Mouse (Mus musculus): Measurements from ENCODE around the gene Zcchc4. TPM values are rescaled to one million over a fixed set of nuclear protein-coding genes. Genes with fewer than 3 reads are reported as not detected.
A peak's percentile ranks its signal among the peaks of the same experiment; 100 is the strongest.

Zcchc4 gene
- polyA plus RNA-seq, 1 experiment from 2014 or later: 10.2 TPM

- Histone ChIP-seq H3K4me1 (ENCODE audit: control insufficient read depth in 2 of 2, insufficient read depth in 2 of 2, low read length in 2 of 2) (no peaks in the 10 kb centered on the region), H3K27ac (replicated peaks in 1 of 2; ENCODE audit: control insufficient read depth in 1 of 2, insufficient read depth in 1 of 2, low read depth in 2 of 2, low read length in 2 of 2) (no peak overlapping the region), H3K9ac (ENCODE audit: low read length) (no peak overlapping the region), H3K9me3 (ENCODE audit: control insufficient read depth, low read length) (no peaks in the 10 kb centered on the region), H3K4me2 (ENCODE audit: low read length) (no peak overlapping the region), H3K27me3 (ENCODE audit: control insufficient read depth, insufficient read depth, low read length) (no peaks in the 10 kb centered on the region), H3K4me3 (ENCODE audit: control insufficient read depth in 1 of 2, insufficient read depth in 1 of 2, low read depth in 1 of 2, low read length in 2 of 2) (no peak overlapping the region), H3K36me3 (ENCODE audit: control insufficient read depth, insufficient read depth, low read length) (peaks cover 64% of the 10 kb centered on the region)
- no peak for ATAC-seq (ENCODE audit: insufficient number of reproducible peaks, insufficient read depth, low FRiP score, low read depth)
- WGBS: 91% methylated on average over 7 of the region's 7 CpGs
Measured at GRCm38 (mm10) chr5:52818676-52819075, 43.5 kb downstream of the Zcchc4 start.

DNA sequence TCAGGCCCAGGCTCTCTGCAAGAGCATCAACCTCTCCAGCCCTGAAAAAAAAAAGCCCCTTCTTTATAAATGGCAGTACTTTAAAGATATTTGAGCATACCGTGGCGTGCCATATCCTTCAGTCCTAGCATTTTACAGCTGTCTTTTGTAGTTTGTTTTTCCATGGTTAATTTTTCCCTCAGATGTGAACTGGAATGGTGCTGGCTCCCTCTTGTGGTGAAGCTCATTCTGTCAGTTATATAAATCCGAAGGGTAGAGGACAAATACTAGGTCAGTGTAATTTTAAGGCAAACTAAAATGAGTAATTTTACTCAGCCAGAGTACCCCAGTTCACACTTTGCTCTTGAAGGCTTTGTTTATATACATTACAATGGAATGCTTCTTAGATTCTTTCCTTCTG is 46.5 kb downstream of the Zcchc4 start:
- H3K9ac ChIP-seq (ENCODE audit: low read length): no peak overlapping the region
- no peak overlapping the region for H3K4me2 ChIP-seq (ENCODE audit: low read length)
- H3K27ac ChIP-seq (replicated peaks in 1 of 2; ENCODE audit: control insufficient read depth in 1 of 2, insufficient read depth in 1 of 2, low read depth in 2 of 2, low read length in 2 of 2): no peak overlapping the region
- H3K4me1 ChIP-seq (ENCODE audit: control insufficient read depth in 2 of 2, insufficient read depth in 2 of 2, low read length in 2 of 2): no peaks in the 10 kb centered on the region
- H3K4me3 ChIP-seq (ENCODE audit: control insufficient read depth in 1 of 2, insufficient read depth in 1 of 2, low read depth in 1 of 2, low read length in 2 of 2): no peak overlapping the region
- H3K9me3 ChIP-seq (ENCODE audit: control insufficient read depth, low read length): no peaks in the 10 kb centered on the region
- H3K27me3 ChIP-seq (ENCODE audit: control insufficient read depth, insufficient read depth, low read length): no peaks in the 10 kb centered on the region
- H3K36me3 ChIP-seq (ENCODE audit: control insufficient read depth, insufficient read depth, low read length): peaks cover 49% of the 10 kb centered on the region
- WGBS: 53% methylated on average over 3 of the region's 3 CpGs
- ATAC-seq (ENCODE audit: insufficient number of reproducible peaks, insufficient read depth, low FRiP score, low read depth): no peak

DNA sequence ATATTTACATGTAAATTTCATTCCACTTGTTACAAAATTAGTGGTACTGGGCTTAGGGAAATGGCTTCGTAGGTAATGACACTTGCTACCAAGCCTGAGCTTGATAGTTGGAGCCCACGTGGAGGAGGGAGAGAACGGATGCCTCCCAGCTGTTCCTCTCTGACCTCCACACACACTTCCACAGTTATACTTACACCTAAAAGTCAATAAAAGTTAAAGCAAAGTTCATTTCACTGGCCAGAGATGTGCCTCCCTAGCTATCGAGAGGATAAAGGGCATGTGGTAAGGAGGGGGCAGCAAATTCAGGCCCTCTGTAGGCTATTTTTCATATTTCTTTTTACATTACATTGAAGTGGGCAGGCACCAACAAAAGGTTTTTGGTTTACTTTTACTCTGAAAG is 52.7 kb downstream of the Zcchc4 start:
- no peaks in the 10 kb centered on the region for H3K27me3 ChIP-seq (ENCODE audit: control insufficient read depth, insufficient read depth, low read length)
- ATAC-seq (ENCODE audit: insufficient number of reproducible peaks, insufficient read depth, low FRiP score, low read depth): no peak
- H3K4me2 ChIP-seq (ENCODE audit: low read length): no peak overlapping the region
- no peak overlapping the region for H3K9ac ChIP-seq (ENCODE audit: low read length)
- 95% methylated on average over 4 of the region's 4 CpGs for WGBS
- peaks cover 0 to 2% of the 10 kb centered on the region in 2 experiments; a peak in 2 of 4 replicates for H3K4me1 ChIP-seq (ENCODE audit: control insufficient read depth in 2 of 2, insufficient read depth in 2 of 2, low read length in 2 of 2)
- no peak overlapping the region for H3K4me3 ChIP-seq (ENCODE audit: control insufficient read depth in 1 of 2, insufficient read depth in 1 of 2, low read depth in 1 of 2, low read length in 2 of 2)
- no peak overlapping the region for H3K27ac ChIP-seq (replicated peaks in 1 of 2; ENCODE audit: control insufficient read depth in 1 of 2, insufficient read depth in 1 of 2, low read depth in 2 of 2, low read length in 2 of 2)
- peaks cover 21% of the 10 kb centered on the region for H3K36me3 ChIP-seq (ENCODE audit: control insufficient read depth, insufficient read depth, low read length)
- no peaks in the 10 kb centered on the region for H3K9me3 ChIP-seq (ENCODE audit: control insufficient read depth, low read length)

DNA sequence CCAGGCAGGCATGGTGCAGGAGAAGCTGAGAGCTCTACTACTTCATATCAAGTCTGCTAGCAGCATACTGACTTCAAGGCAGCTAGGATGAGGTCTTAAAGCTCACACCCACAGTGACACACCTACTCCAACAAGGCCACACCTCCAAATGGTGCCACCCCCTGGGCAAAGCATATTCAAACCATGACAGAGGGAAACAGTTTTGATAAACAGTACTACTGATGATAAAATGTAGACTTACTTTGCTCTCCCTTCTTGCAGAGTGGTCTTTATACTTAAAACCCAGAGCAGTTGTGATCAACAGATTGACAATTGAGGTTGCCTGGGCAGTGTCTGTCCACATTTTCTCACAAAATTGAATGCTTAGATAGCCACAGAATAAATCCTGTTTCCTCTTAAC is 57.8 kb downstream of the Zcchc4 start:
- peaks cover 3 to 9% of the 10 kb centered on the region in 2 experiments for H3K4me1 ChIP-seq (ENCODE audit: control insufficient read depth in 2 of 2, insufficient read depth in 2 of 2, low read length in 2 of 2)
- peak overlapping the region; percentile 68; the same call in 1 of the 2 replicates for H3K9ac ChIP-seq (ENCODE audit: low read length)
- peak overlapping the region in 1 of 2 experiments; percentile 88; a peak in 2 of 4 replicates for H3K4me3 ChIP-seq (ENCODE audit: control insufficient read depth in 1 of 2, insufficient read depth in 1 of 2, low read depth in 1 of 2, low read length in 2 of 2)
- peak overlapping the region; percentile 85 for H3K4me2 ChIP-seq (ENCODE audit: low read length)
- H3K36me3 ChIP-seq (ENCODE audit: control insufficient read depth, insufficient read depth, low read length): peaks cover 17% of the 10 kb centered on the region
- ATAC-seq (ENCODE audit: insufficient number of reproducible peaks, insufficient read depth, low FRiP score, low read depth): no peak
- no peaks in the 10 kb centered on the region for H3K9me3 ChIP-seq (ENCODE audit: control insufficient read depth, low read length)
- no peaks in the 10 kb centered on the region for H3K27me3 ChIP-seq (ENCODE audit: control insufficient read depth, insufficient read depth, low read length)
- peak overlapping the region; percentile 12 to 82 for H3K27ac ChIP-seq (replicated peaks in 1 of 2; ENCODE audit: control insufficient read depth in 1 of 2, insufficient read depth in 1 of 2, low read depth in 2 of 2, low read length in 2 of 2)

DNA sequence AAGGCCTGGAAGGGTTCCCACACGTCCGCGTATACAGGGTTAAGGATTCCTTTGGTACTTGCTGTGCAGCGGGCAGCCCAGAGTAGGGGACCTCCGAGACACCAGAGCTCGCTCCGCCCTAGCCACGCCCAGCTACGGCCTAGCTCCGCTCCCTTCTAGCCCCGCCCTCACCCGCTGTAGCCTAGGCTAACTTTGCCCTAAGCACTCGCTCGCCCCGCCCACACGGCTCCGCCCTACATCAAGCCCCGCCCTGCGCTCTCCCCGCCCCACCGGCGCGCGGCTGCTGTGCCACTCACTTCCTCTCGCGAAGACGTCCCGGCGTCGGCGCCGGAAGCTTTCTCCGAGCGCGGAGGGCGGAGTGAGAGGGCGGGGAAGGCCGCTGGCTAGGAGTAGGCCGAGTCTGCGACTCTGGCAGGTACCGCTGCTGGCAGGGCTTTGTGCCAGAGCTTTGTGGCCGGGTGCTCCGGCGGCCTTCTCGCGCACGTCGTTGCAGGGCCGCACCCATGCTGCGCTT is 58.6 kb downstream of the Zcchc4 start, which contains the start of gene Anapc4:
Anapc4 (plus strand) TSS at position 252 of the 514 bp plus-strand sequence.
- Histone ChIP-seq H3K9ac (ENCODE audit: low read length) (peak within 1 kb of the TSS; percentile 96), H3K9me3 (ENCODE audit: control insufficient read depth, low read length) (no peaks in the 10 kb centered on the region), H3K27me3 (ENCODE audit: control insufficient read depth, insufficient read depth, low read length) (no peaks in the 10 kb centered on the region), H3K4me3 (ENCODE audit: control insufficient read depth in 1 of 2, insufficient read depth in 1 of 2, low read depth in 1 of 2, low read length in 2 of 2) (peak within 1 kb of the TSS; percentile 88 to 95), H3K27ac (replicated peaks in 1 of 2; ENCODE audit: control insufficient read depth in 1 of 2, insufficient read depth in 1 of 2, low read depth in 2 of 2, low read length in 2 of 2) (peak within 1 kb of the TSS; percentile 91 to 93), H3K36me3 (ENCODE audit: control insufficient read depth, insufficient read depth, low read length) (peaks cover 25% of the 10 kb centered on the region), H3K4me2 (ENCODE audit: low read length) (peak within 1 kb of the TSS; percentile 85), H3K4me1 (ENCODE audit: control insufficient read depth in 2 of 2, insufficient read depth in 2 of 2, low read length in 2 of 2) (peaks cover 3 to 9% of the 10 kb centered on the region in 2 experiments)
- under 1% methylated on average over 50 of the region's 50 CpGs for WGBS
- peak; percentile 100 for ATAC-seq (ENCODE audit: insufficient number of reproducible peaks, insufficient read depth, low FRiP score, low read depth)

- Histone ChIP-seq H3K27ac (replicated peaks in 1 of 2; ENCODE audit: control insufficient read depth in 1 of 2, insufficient read depth in 1 of 2, low read depth in 2 of 2, low read length in 2 of 2) (peak overlapping the region; percentile 91 to 93), H3K27me3 (ENCODE audit: control insufficient read depth, insufficient read depth, low read length) (no peaks in the 10 kb centered on the region), H3K36me3 (ENCODE audit: control insufficient read depth, insufficient read depth, low read length) (peaks cover 31% of the 10 kb centered on the region), H3K4me1 (ENCODE audit: control insufficient read depth in 2 of 2, insufficient read depth in 2 of 2, low read length in 2 of 2) (peaks cover 3 to 9% of the 10 kb centered on the region in 2 experiments), H3K4me3 (ENCODE audit: control insufficient read depth in 1 of 2, insufficient read depth in 1 of 2, low read depth in 1 of 2, low read length in 2 of 2) (peak overlapping the region; percentile 88 to 95), H3K9me3 (ENCODE audit: control insufficient read depth, low read length) (no peaks in the 10 kb centered on the region), H3K4me2 (ENCODE audit: low read length) (peak overlapping the region; percentile 85), H3K9ac (ENCODE audit: low read length) (peak overlapping the region; percentile 96)
- ATAC-seq (ENCODE audit: insufficient number of reproducible peaks, insufficient read depth, low FRiP score, low read depth): no peak
- 11% methylated on average over 8 of the region's 8 CpGs for WGBS
Measured at GRCm38 (mm10) chr5:52834386-52834785, 59.2 kb downstream of the Zcchc4 start.

DNA sequence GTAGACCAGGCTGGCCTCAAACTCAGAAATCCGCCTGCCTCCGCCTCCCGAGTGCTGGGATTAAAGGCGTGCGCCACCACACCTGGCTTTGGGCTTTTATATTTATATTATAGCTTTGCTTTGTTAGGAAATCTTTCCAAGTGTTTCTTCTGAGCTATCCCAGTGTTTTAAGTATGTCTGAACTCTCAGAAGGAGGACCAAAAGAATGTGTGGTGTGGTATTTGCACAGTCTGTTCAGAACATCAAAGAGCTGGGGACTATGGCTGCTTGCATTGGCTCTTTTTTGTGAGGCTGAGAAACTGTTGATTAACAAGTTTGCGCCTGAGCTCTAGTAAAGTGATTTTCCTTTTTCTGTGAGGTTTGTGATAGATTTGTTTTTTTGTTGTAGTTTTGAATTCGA is 69.1 kb downstream of the Zcchc4 start:
- Histone ChIP-seq H3K4me3 (ENCODE audit: control insufficient read depth in 1 of 2, insufficient read depth in 1 of 2, low read depth in 1 of 2, low read length in 2 of 2) (no peak overlapping the region), H3K9me3 (ENCODE audit: control insufficient read depth, low read length) (no peaks in the 10 kb centered on the region), H3K36me3 (ENCODE audit: control insufficient read depth, insufficient read depth, low read length) (peaks cover 96% of the 10 kb centered on the region), H3K4me2 (ENCODE audit: low read length) (no peak overlapping the region), H3K9ac (ENCODE audit: low read length) (no peak overlapping the region), H3K27ac (replicated peaks in 1 of 2; ENCODE audit: control insufficient read depth in 1 of 2, insufficient read depth in 1 of 2, low read depth in 2 of 2, low read length in 2 of 2) (no peak overlapping the region), H3K4me1 (ENCODE audit: control insufficient read depth in 2 of 2, insufficient read depth in 2 of 2, low read length in 2 of 2) (no peaks in the 10 kb centered on the region), H3K27me3 (ENCODE audit: control insufficient read depth, insufficient read depth, low read length) (no peaks in the 10 kb centered on the region)
- no peak for ATAC-seq (ENCODE audit: insufficient number of reproducible peaks, insufficient read depth, low FRiP score, low read depth)
- WGBS: 97% methylated on average over 7 of the region's 7 CpGs

- WGBS: 90% methylated on average over 5 of the region's 5 CpGs
Measured at GRCm38 (mm10) chr5:52855727-52856126, 80.5 kb downstream of the Zcchc4 start.

More at GRCm38 (mm10) chr5:52855727-52856126, 80.5 kb downstream of the Zcchc4 start:
- Histone ChIP-seq H3K27ac (replicated peaks in 1 of 2; ENCODE audit: control insufficient read depth in 1 of 2, insufficient read depth in 1 of 2, low read depth in 2 of 2, low read length in 2 of 2) (no peak overlapping the region), H3K36me3 (ENCODE audit: control insufficient read depth, insufficient read depth, low read length) (peaks cover 94% of the 10 kb centered on the region), H3K4me1 (ENCODE audit: control insufficient read depth in 2 of 2, insufficient read depth in 2 of 2, low read length in 2 of 2) (no peaks in the 10 kb centered on the region), H3K27me3 (ENCODE audit: control insufficient read depth, insufficient read depth, low read length) (no peaks in the 10 kb centered on the region), H3K4me3 (ENCODE audit: control insufficient read depth in 1 of 2, insufficient read depth in 1 of 2, low read depth in 1 of 2, low read length in 2 of 2) (no peak overlapping the region), H3K9ac (ENCODE audit: low read length) (no peak overlapping the region), H3K9me3 (ENCODE audit: control insufficient read depth, low read length) (no peaks in the 10 kb centered on the region), H3K4me2 (ENCODE audit: low read length) (no peak overlapping the region)
- ATAC-seq (ENCODE audit: insufficient number of reproducible peaks, insufficient read depth, low FRiP score, low read depth): no peak
